Mouse (Mus musculus) bone marrow, adult 2 months (tissue): ENCODE results near the gene H2afy. TPM values are rescaled to one million over a fixed set of nuclear protein-coding genes. Genes with fewer than 3 reads are reported as not detected.

Source experiments
- H3K27ac ChIP-seq: fragments of 200-500 bp; 2 replicates; pipeline ENCODE4 v1.5.1; 2012; ENCODE audit warnings: low read depth, mild to moderate bottlenecking, control low read depth, inconsistent platforms, low read length; ENCODE audit not compliant: control insufficient read depth, poor library complexity, insufficient read depth
- H3K4me1 ChIP-seq: fragments of 200-500 bp; 2 replicates; pipeline ENCODE4 v1.6.1; 2011; ENCODE audit warnings: low read length; ENCODE audit not compliant: control insufficient read depth, insufficient read depth
- H3K4me3 ChIP-seq: fragments of 200-500 bp; replicated peaks from 2 replicates; pipeline ENCODE3; 2011; ENCODE audit warnings: mild to moderate bottlenecking, low read depth, low read length, control low read depth; ENCODE audit not compliant: control insufficient read depth
- CTCF ChIP-seq: fragments of 200-500 bp; IDR thresholded peaks from 2 replicates; pipeline ENCODE4 v1.5.1; 2011; ENCODE audit warnings: low read length, control low read depth; ENCODE audit not compliant: control insufficient read depth, insufficient read depth
- POLR2A ChIP-seq: fragments of 200-500 bp; IDR thresholded peaks from 2 replicates; pipeline ENCODE4 v1.6.1; 2011; ENCODE audit warnings: low read depth, mild to moderate bottlenecking, control low read depth, low read length, borderline replicate concordance; ENCODE audit not compliant: control insufficient read depth
- WGBS: fragments of 180-500 bp; shearing (Covaris S2); methylation state at CpG from one replicate; pipeline ENCODE4 v1.1.7; 2018; 5-methylcytosine and 5-hydroxymethylcytosine counted together
- polyA plus RNA-seq: library from polyadenylated mRNA; stranded (reverse); fragments of >200 nt; gene quantifications from 2 replicates; pipeline ENCODE4 v1.2.4, GENCODE M21; 2011; ENCODE audit warnings: low replicate concordance; ENCODE audit not compliant: missing spikeins, insufficient read depth, insufficient read length

Gene H2afy
- polyA plus RNA-seq, 1 experiment = 137 TPM

DNA sequence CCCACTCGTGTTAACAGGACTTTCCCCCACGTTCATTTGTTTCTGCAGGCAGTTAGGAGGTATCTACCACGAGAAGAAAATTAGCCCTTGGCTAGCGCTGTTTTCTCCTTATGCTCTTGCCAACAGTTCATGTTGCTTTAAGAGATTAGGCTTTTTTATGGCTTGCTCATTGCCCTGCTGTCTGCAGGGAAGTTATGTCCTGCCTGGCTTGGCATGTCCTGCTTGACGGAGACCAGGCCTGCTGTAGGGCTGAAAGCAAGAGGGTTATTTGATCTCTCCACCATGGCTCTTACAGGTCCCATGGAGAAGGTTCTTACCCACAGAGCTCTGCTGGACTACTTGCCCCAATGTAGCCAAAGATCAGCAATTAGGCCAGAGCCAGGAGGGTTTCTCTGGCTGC is 18.9 kb upstream of the H2afy start:
- Histone ChIP-seq H3K4me3 (no peak overlapping the region), H3K27ac (no peak overlapping the region), H3K4me1 (peaks cover 1% of the 10 kb centered on the region; the same call in 1 of the 2 replicates)
- no peak for TF ChIP-seq POLR2A
- 50% methylated on average over 5 of the region's 5 CpGs for WGBS

DNA sequence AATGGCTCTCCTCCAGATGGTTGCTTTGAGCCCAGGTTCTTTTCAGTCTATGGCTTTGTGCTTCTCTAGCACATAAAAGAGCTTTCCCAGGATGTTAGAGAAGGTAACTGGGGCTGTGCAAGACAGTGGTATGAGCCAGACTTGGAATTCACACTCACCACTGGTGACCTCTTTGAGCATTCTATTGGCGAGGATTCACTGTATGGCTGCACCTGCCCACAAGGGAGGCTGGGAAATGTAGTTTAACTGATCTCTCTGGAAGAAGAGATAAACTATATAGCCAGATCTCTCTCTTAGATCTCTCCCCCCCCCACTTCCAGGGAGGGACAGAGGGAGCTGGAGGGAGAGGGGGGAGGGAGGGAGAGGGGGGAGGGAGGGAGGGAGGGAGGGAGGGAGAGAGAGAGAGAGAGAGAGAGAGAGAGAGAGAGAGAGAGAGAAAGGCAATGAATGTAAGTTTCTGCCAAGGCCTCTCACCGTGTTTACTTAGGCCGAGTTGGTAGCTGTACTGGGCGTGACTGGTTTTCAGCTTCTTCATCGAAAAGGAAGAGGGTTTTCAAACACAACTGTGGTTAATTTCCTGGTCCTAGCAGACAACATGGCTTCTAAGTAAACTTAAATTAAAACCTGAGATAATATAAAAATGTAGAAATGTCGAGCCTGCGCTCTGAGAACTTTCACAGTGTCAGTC is 16.8 kb upstream of the H2afy start:
- peak overlapping the region; percentile 26; the same call in 1 of the 2 replicates for H3K27ac ChIP-seq
- 14% methylated on average over 7 of the region's 7 CpGs for WGBS
- peaks cover 1% of the 10 kb centered on the region; the same call in 1 of the 2 replicates for H3K4me1 ChIP-seq
- H3K4me3 ChIP-seq = no peak overlapping the region
- TF ChIP-seq CTCF (no peak), POLR2A (no peak)

DNA sequence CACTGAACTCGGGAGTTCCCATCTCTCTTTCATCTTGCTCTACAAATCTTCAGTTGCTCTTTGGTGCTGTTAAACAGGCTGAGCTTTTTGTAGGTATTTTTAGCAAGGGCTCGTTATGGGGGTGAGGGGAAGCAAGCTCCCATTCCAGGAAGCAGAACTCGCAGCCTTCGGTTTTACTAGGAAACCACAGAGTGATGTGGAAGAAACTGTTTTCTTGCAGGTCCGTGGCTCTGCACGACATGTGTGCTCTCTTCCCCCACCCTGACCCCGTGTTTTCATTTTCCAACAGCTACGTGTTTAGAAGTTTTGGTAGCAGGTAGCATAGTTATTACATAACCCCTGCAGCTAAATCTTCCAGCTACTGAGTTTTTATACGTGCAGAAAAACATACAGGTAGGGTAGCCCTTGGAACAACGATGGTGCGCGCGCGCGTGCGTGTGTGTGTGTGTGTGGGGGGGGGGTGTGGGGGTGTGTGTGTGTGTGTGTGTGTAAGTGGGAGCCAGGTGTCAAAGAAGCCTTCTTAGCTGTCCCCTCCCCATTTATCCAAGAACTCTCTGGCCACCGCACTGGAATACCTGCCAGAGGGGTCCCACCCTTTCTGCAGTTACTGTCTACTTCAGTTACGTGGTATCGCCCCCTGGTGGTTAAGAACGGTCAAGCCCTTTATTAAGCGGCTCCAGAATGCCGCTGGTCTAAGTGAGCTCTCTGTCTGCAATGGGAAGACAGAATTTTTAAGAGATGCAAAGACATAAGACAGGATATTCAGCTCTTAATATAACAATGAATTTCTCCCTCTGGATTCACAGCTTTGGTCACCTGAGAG is 15.5 kb upstream of the H2afy start:
- TF ChIP-seq CTCF (peak; percentile 69), POLR2A (no peak)
- Histone ChIP-seq H3K27ac (peak overlapping the region; percentile 81), H3K4me3 (peak overlapping the region; percentile 31), H3K4me1 (peaks cover 1% of the 10 kb centered on the region; the same call in 1 of the 2 replicates)
- 2% methylated on average over 22 of the region's 22 CpGs for WGBS

DNA sequence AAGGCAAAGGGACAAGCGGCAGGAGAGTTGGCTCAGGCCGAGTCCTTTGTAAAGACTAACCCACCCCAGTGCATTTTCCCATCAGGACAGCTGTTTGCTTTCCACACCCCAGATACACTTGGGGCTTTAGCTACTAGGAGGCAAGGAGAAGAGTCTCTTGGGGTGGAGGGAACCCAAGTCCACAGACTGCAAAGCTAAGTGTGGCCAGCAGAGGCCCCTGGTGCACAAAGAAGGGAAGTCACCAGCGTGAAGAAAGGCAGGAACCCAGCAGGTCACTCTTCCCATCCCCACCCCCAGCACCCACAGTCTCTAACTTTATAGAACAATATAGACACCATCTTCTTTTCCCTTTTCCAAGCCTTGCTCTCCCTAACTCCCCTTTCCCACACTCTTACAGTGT is 9.4 kb upstream of the H2afy start:
- no peak for TF ChIP-seq POLR2A
- peak; percentile 73 for TF ChIP-seq CTCF
- Histone ChIP-seq H3K27ac (no peak overlapping the region), H3K4me3 (no peak overlapping the region), H3K4me1 (no peaks in the 10 kb centered on the region)
- 26% methylated on average over 3 of the region's 3 CpGs for WGBS

DNA sequence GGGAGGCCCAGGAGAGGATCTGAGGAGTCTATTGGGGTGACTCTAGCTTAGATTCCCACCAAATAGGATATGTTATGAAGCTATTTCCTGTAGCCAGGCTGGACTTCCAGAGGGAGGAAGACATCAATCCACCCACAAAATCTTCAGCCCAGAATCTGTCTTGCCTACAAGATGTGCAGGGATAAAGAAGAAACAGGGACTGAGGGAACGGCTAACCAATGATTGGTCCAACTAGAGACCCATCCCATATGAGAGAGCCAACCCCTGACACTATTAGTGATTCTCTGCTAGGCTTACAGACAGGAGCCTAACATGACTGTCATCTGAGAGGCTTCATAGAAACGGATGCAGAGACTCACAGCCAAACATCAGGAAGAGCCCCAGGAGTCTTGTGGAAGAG is 7.9 kb upstream of the H2afy start:
- no peak overlapping the region for H3K27ac ChIP-seq
- WGBS = 73% methylated on average over 2 of the region's 2 CpGs
- H3K4me1 ChIP-seq = no peaks in the 10 kb centered on the region
- no peak for TF ChIP-seq CTCF
- TF ChIP-seq POLR2A = no peak
- no peak overlapping the region for H3K4me3 ChIP-seq

DNA sequence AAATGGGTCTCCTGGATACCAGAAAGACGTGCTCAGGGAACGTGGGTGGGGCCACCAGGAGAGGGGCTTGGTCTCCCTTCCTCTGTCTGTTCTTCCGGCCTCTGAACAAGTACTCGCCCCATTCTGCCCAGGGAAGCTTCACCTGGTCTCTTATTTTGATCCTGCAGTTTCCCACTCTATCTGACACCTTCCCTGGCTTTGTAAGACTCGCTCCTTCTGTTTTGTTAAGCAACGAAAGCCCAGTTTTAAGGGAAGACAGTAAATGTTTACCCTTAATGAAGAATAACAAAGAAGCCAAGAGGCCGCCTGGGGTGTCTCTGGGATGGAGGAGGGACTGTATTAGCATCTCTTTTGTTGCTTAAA is 7.0 kb upstream of the H2afy start:
- TF ChIP-seq CTCF (no peak), POLR2A (no peak)
- Histone ChIP-seq H3K4me1 (no peaks in the 10 kb centered on the region), H3K4me3 (no peak overlapping the region), H3K27ac (no peak overlapping the region)
- 46% methylated on average over 7 of the region's 7 CpGs for WGBS

DNA sequence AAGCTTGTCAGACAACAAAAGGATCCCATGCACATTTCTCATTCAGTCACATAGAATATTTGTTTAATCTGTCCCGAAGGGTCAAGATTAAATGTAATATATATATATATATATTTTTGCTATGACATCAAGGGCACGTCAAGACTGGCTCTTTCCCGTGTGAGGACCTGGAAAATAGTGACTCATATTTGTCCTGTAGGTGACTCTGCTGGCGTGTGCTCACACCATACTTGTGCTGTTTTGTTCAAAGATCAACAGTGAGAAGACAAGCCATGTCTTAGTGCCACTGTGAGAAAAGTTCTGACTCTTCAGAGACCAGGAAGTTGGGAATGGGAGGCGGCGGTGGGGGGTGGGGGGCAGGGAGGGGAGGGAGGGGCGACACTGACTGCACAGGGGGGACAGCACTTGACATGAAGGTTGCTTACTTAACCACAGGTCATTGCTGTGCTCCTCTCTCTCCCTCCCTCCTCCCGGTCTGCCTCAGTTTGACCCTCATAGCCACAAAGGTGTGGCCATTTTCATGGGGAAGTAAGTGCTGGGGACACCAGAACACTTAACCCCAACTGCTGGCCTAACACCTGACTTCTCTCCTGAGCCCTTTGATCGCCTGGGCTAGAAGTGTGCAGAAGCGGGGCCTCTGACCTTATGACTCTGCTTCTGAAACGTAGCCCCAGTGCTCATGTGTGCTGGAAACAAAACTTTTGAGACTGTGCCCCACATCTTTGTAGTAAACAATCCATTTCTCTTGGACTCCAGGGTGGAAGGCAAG is 6.4 kb upstream of the H2afy start:
- no peak overlapping the region for H3K4me3 ChIP-seq
- no peak overlapping the region for H3K27ac ChIP-seq
- 29% methylated on average over 11 of the region's 11 CpGs for WGBS
- TF ChIP-seq POLR2A (no peak), CTCF (no peak)
- no peaks in the 10 kb centered on the region for H3K4me1 ChIP-seq

DNA sequence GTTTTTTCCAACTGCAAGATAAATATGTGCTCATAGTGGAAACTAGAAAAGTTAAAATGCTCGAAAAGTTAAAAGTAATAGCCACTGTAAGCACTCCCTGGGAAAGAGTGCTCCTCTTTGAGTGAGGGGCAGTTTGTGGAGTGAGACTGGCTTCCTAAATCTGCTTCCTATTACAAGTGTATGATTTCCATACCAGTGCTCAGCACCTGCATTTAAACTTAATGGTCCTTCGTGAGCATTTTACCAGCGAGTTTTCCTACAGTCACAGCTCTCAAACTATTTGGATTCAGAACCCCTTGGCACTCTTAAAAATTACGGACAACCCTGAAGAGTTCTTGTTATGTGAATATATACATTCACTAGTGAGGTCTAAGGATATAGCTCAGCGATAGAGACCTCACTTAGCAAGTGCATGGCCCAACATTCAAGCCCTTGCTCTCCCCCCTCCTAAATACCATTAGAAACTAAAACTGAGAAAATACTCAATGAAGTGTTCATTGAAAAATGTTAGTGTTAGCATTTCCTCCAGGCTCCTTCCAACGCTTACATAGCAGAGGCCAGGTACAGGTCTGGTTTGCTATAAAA is 3.1 kb upstream of the H2afy start:
- TF ChIP-seq CTCF = no peak
- no peak for TF ChIP-seq POLR2A
- H3K4me1 ChIP-seq = no peaks in the 10 kb centered on the region; the same call in 1 of the 2 replicates
- H3K27ac ChIP-seq = no peak overlapping the region
- H3K4me3 ChIP-seq = no peak overlapping the region
- WGBS = 49% methylated on average over 6 of the region's 6 CpGs
